Mouse (Mus musculus) MEL (cell line): Measurements from ENCODE around the gene Efcab2.

Source experiments
- CTCF ChIP-seq, 3 experiments: IDR thresholded peaks in 2 of 3; conservative IDR thresholded peaks in 1 of 3; 2 replicates each; pipeline ENCODE4 v1.5.1; 2011 to 2012; ENCODE audit warnings: low read length in 3 of 3, low read depth in 2 of 3, mild to moderate bottlenecking in 2 of 3, improper control_type of control experiment in 1 of 3, inconsistent platforms in 1 of 3, mixed read lengths in 1 of 3, moderate library complexity in 1 of 3; ENCODE audit not compliant: control insufficient read depth in 1 of 3, insufficient read depth in 1 of 3, poor library complexity in 1 of 3, severe bottlenecking in 1 of 3
- EP300 ChIP-seq, 2 experiments: IDR thresholded peaks; 2 replicates each; pipeline ENCODE4 v1.6.1; 2011; ENCODE audit warnings: improper control_type of control experiment in 2 of 2, low read length in 2 of 2, low read depth in 1 of 2, mild to moderate bottlenecking in 1 of 2
- MAX ChIP-seq: IDR thresholded peaks from 2 replicates; pipeline ENCODE4 v1.6.1; 2011; ENCODE audit warnings: low read length, improper control_type of control experiment
- POLR2A ChIP-seq, 2 experiments: IDR thresholded peaks; 2 replicates each; pipeline ENCODE4 v1.6.1; 2011 to 2012; ENCODE audit warnings: low read length in 2 of 2, mild to moderate bottlenecking in 2 of 2, control low read depth in 1 of 2, improper control_type of control experiment in 1 of 2, low read depth in 1 of 2, moderate library complexity in 1 of 2; ENCODE audit not compliant: control insufficient read depth in 1 of 2, insufficient read depth in 1 of 2, poor library complexity in 1 of 2
- USF2 ChIP-seq, 2 experiments: IDR thresholded peaks; 2 replicates each; pipeline ENCODE4 v1.6.1; 2011 to 2012; ENCODE audit warnings: improper control_type of control experiment in 2 of 2, low read length in 2 of 2, borderline replicate concordance in 1 of 2, inconsistent platforms in 1 of 2, low read depth in 1 of 2, mild to moderate bottlenecking in 1 of 2; ENCODE audit not compliant: insufficient read depth in 1 of 2
- ZNF384 ChIP-seq: IDR thresholded peaks from 2 replicates; pipeline ENCODE4 v1.6.1; 2012; ENCODE audit warnings: low read depth, mild to moderate bottlenecking, inconsistent platforms, low read length, improper control_type of control experiment

DNA sequence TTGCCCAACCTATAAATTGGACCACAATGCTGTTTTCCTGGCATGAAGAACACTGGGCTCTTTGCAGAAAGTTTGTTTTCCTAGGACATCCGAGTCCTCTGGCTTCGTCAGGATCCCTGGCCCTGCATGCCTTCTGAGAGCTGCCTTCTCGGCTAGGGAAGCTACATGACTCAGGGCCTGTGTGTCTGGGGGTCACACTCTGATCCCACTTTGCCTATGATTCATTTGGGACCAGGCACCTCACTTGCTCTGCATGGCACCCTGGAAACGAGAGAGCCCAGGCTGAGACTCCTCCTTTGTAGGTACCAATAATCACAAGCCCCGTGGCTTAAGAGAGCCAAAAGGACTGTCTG lies 80.0 kb downstream of the Efcab2 start:
- no peak for TF ChIP-seq CTCF (IDR thresholded peaks at IDR 0.05 in 2 of 3, conservative IDR thresholded peaks at IDR 0.05 in 1 of 3; ENCODE audit: control insufficient read depth in 1 of 3, insufficient read depth in 1 of 3, low read depth in 2 of 3, low read length in 3 of 3, poor library complexity in 1 of 3, severe bottlenecking in 1 of 3)
- TF ChIP-seq POLR2A (IDR thresholded peaks at IDR 0.05; ENCODE audit: control insufficient read depth in 1 of 2, insufficient read depth in 1 of 2, low read depth in 1 of 2, low read length in 2 of 2, poor library complexity in 1 of 2) = no peak
- TF ChIP-seq MAX = no peak
- TF ChIP-seq USF2 (IDR thresholded peaks at IDR 0.05; ENCODE audit: borderline replicate concordance in 1 of 2, insufficient read depth in 1 of 2, low read depth in 1 of 2, low read length in 2 of 2) = no peak
- TF ChIP-seq EP300 (IDR thresholded peaks at IDR 0.05; ENCODE audit: low read depth in 1 of 2, low read length in 2 of 2) = no peak
- TF ChIP-seq ZNF384 = no peak
